Mouse (Mus musculus) ES-Bruce4 (cell line): ENCODE results near the gene 4632433K11Rik. TPM values are rescaled to one million over a fixed set of nuclear protein-coding genes. Genes with fewer than 3 reads are reported as not detected.

Experiments used
- H3K27ac ChIP-seq: 2 replicates; pipeline ENCODE4 v1.5.1; 2012; ENCODE audit warnings: low read length, inconsistent platforms; ENCODE audit not compliant: insufficient read depth
- H3K27me3 ChIP-seq: 2 replicates; pipeline ENCODE4 v1.6.1; 2012; ENCODE audit warnings: mild to moderate bottlenecking, low read length, inconsistent platforms; ENCODE audit not compliant: control insufficient read depth, poor library complexity, insufficient read depth, severe bottlenecking
- H3K36me3 ChIP-seq: 2 replicates; pipeline ENCODE4 v1.6.1; 2012; ENCODE audit warnings: inconsistent platforms, mild to moderate bottlenecking, low read length, moderate library complexity; ENCODE audit not compliant: control insufficient read depth, poor library complexity, insufficient read depth, severe bottlenecking
- H3K4me1 ChIP-seq: one replicate; pipeline ENCODE4 v1.8.1; 2011; ENCODE audit warnings: low read length; ENCODE audit not compliant: control insufficient read depth, insufficient read depth
- H3K4me3 ChIP-seq: 2 replicates; pipeline ENCODE4 v1.5.1; 2011; ENCODE audit warnings: low read depth, mild to moderate bottlenecking, low read length
- H3K9ac ChIP-seq: 2 replicates; pipeline ENCODE4 v1.6.1; 2012; ENCODE audit warnings: low read depth, mild to moderate bottlenecking, inconsistent platforms; ENCODE audit not compliant: poor library complexity, severe bottlenecking
- H3K9me3 ChIP-seq: replicated peaks from 2 replicates; pipeline ENCODE4 v1.6.1; 2012; ENCODE audit warnings: mild to moderate bottlenecking, low read length, inconsistent platforms; ENCODE audit not compliant: control insufficient read depth, poor library complexity, insufficient read depth, severe bottlenecking
- CTCF ChIP-seq: IDR thresholded peaks from one replicate; pipeline ENCODE4 v1.8.1; 2011; ENCODE audit warnings: low read depth, low read length
- EP300 ChIP-seq: IDR thresholded peaks from 2 replicates; pipeline ENCODE4 v1.6.1; 2011; ENCODE audit warnings: low read depth, low read length; ENCODE audit not compliant: insufficient read depth
- POLR2A ChIP-seq: IDR thresholded peaks from one replicate; pipeline ENCODE4 v1.8.1; 2011; ENCODE audit warnings: low read length; ENCODE audit not compliant: insufficient read depth
- polyA plus RNA-seq: library from polyadenylated mRNA; stranded (reverse); fragments of >200 nt; gene quantifications from 2 replicates; pipeline ENCODE4 v1.2.4, GENCODE M21; 2011; ENCODE audit warnings: low read depth; ENCODE audit not compliant: missing spikeins, insufficient read depth, insufficient read length

Gene 4632433K11Rik
- polyA plus RNA-seq, 1 experiment = 1.9 TPM

GRCm38 (mm10) chr7:5029946-5030345 lies 4.0 kb upstream of the 4632433K11Rik start:
- Histone ChIP-seq H3K4me1 (no peaks in the 10 kb centered on the region), H3K9me3 (no peaks in the 10 kb centered on the region), H3K27ac (no peak overlapping the region), H3K36me3 (no peaks in the 10 kb centered on the region), H3K9ac (peak overlapping the region; percentile 41), H3K27me3 (no peaks in the 10 kb centered on the region), H3K4me3 (peak overlapping the region; percentile 59)
- TF ChIP-seq POLR2A (no peak), CTCF (no peak), EP300 (no peak)

- H3K36me3 ChIP-seq = no peaks in the 10 kb centered on the region
- H3K9ac ChIP-seq = peak overlapping the region; percentile 41
- no peaks in the 10 kb centered on the region for H3K4me1 ChIP-seq
- H3K9me3 ChIP-seq = no peaks in the 10 kb centered on the region
- H3K27ac ChIP-seq = no peak overlapping the region
- peak overlapping the region; percentile 59 for H3K4me3 ChIP-seq
- TF ChIP-seq EP300 = 0 out of 2 replicates have a peak, but pooled peaks have one; percentile 14
- peak; percentile 2 for TF ChIP-seq CTCF
- TF ChIP-seq POLR2A = no peak
- H3K27me3 ChIP-seq = no peaks in the 10 kb centered on the region
Measured at GRCm38 (mm10) chr7:5030554-5031275, 3.2 kb upstream of the 4632433K11Rik start.

GRCm38 (mm10) chr7:5031496-5031895 lies 2.4 kb upstream of the 4632433K11Rik start:
- no peaks in the 10 kb centered on the region for H3K4me1 ChIP-seq
- H3K27ac ChIP-seq = no peak overlapping the region
- H3K4me3 ChIP-seq = peak overlapping the region; percentile 59
- peak overlapping the region; percentile 41 for H3K9ac ChIP-seq
- H3K27me3 ChIP-seq = no peaks in the 10 kb centered on the region
- TF ChIP-seq EP300 = no peak
- no peak for TF ChIP-seq CTCF
- TF ChIP-seq POLR2A = no peak
- no peaks in the 10 kb centered on the region for H3K9me3 ChIP-seq
- H3K36me3 ChIP-seq = no peaks in the 10 kb centered on the region

GRCm38 (mm10) chr7:5035628-5036027 lies 1.7 kb downstream of the 4632433K11Rik start:
- H3K4me3 ChIP-seq = no peak overlapping the region
- no peak overlapping the region for H3K27ac ChIP-seq
- H3K36me3 ChIP-seq = no peaks in the 10 kb centered on the region
- no peak overlapping the region for H3K9ac ChIP-seq
- H3K9me3 ChIP-seq = no peaks in the 10 kb centered on the region
- no peak for TF ChIP-seq CTCF
- no peak for TF ChIP-seq EP300
- TF ChIP-seq POLR2A = no peak
- no peaks in the 10 kb centered on the region for H3K27me3 ChIP-seq
- H3K4me1 ChIP-seq = no peaks in the 10 kb centered on the region

- TF ChIP-seq EP300 (no peak), POLR2A (no peak), CTCF (no peak)
- H3K4me1 ChIP-seq = no peaks in the 10 kb centered on the region
- H3K9me3 ChIP-seq = no peaks in the 10 kb centered on the region
- H3K9ac ChIP-seq = no peak overlapping the region
- no peak overlapping the region for H3K27ac ChIP-seq
- H3K4me3 ChIP-seq = no peak overlapping the region
- no peaks in the 10 kb centered on the region for H3K27me3 ChIP-seq
- peaks cover under 1% of the 10 kb centered on the region; the same call in 1 of the 2 replicates for H3K36me3 ChIP-seq
Measured at GRCm38 (mm10) chr7:5036136-5036535, 2.2 kb downstream of the 4632433K11Rik start.

- Histone ChIP-seq H3K4me1 (no peaks in the 10 kb centered on the region), H3K9me3 (no peaks in the 10 kb centered on the region), H3K4me3 (no peak overlapping the region), H3K36me3 (peaks cover 2% of the 10 kb centered on the region; the same call in 1 of the 2 replicates), H3K27ac (no peak overlapping the region), H3K27me3 (no peaks in the 10 kb centered on the region), H3K9ac (no peak overlapping the region)
- TF ChIP-seq EP300 = no peak
- TF ChIP-seq POLR2A = no peak
- TF ChIP-seq CTCF = no peak
Measured at GRCm38 (mm10) chr7:5037026-5037425, 3.1 kb downstream of the 4632433K11Rik start.
